In genomic region chr5:82346672-82347071, GRCm38 (mm10) we compare ENCODE assay signal across 8 mouse cellular contexts.
DNase-seq lines count a peak whose midpoint lies in the region; ATAC-seq and TF ChIP-seq lines count a peak whose summit lies in the region.

No protein-coding gene starts in this region.

- dilution Hi-C loops in CH12.LX (cut with MboI; ENCODE audit: extremely low pct_ligation_motif_present, extremely low pct_unique_long_range_greater_than_20kb, low sequenced_read_pairs), result no loop called here

- H3K4me3 ChIP-seq in CH12.LX (replicated peaks in 1 of 3; ENCODE audit: low read depth in 2 of 3, low read length in 2 of 3, poor library complexity in 1 of 3), result no peak overlapping the region
- H3K4me3 ChIP-seq in midbrain, embryonic 10.5 days, result no peak overlapping the region
- H3K4me3 ChIP-seq in testis, adult 2 months (ENCODE audit: control insufficient read depth, low read depth, low read length), result no peak overlapping the region

- no peak for TF ChIP-seq POLR2A in CH12.LX (IDR thresholded peaks at IDR 0.05; ENCODE audit: low read depth, low read length)
- TF ChIP-seq POLR2A in testis, adult 2 months (IDR thresholded peaks at IDR 0.05; ENCODE audit: control insufficient read depth, low read depth, low read length), result no peak

- no peak overlapping the region for H3K9ac ChIP-seq in CH12.LX (ENCODE audit: insufficient read depth, low read depth)

- H3K27ac ChIP-seq in CH12.LX (ENCODE audit: insufficient read depth, low read depth), result no peak overlapping the region
- H3K27ac ChIP-seq in midbrain, embryonic 10.5 days (replicated peaks), result no peak overlapping the region
- no peak overlapping the region for H3K27ac ChIP-seq in testis, adult 2 months (ENCODE audit: control insufficient read depth, insufficient read depth, low read depth, low read length)

- H3K9me3 ChIP-seq in CH12.LX (replicated peaks; ENCODE audit: low read length), result no peaks in the 10 kb centered on the region
- no peaks in the 10 kb centered on the region for H3K9me3 ChIP-seq in midbrain, embryonic 10.5 days (replicated peaks)

- peak; percentile 56 to 68 for TF ChIP-seq CTCF in CH12.LX (conservative IDR thresholded peaks at IDR 0.05 in 1 of 2, IDR thresholded peaks at IDR 0.05 in 1 of 2; ENCODE audit: low read depth in 2 of 2, low read length in 2 of 2)
- TF ChIP-seq CTCF in testis, adult 2 months (IDR thresholded peaks at IDR 0.05; ENCODE audit: control insufficient read depth, insufficient read depth, insufficient replicate concordance, low read depth, low read length), result peak; percentile 16; the same call in 1 of the 2 replicates

- peak; percentile 58 to 67; a peak in 2 of 4 replicates for ATAC-seq in hematopoietic stem cell, adult 5-6 weeks (replicated peaks in 1 of 2; ENCODE audit: insufficient read depth in 1 of 2, low FRiP score in 2 of 2, low TSS enrichment in 1 of 2, low read depth in 1 of 2, poor library complexity in 2 of 2, severe bottlenecking in 2 of 2)

- TF ChIP-seq RAD21 in CH12.LX (IDR thresholded peaks at IDR 0.05; ENCODE audit: low read depth, low read length), result peak; percentile 84

- in situ Hi-C loops in CH12.LX (cut with MboI; ENCODE audit: low pct_ligation_motif_present, low pct_unique_long_range_greater_than_20kb, low sequenced_read_pairs), result no loop called here

- no peak for TF ChIP-seq EP300 in CH12.LX (IDR thresholded peaks at IDR 0.05; ENCODE audit: low read length)

- no peak overlapping the region; the same call in 1 of the 2 replicates for H3K4me2 ChIP-seq in CH12.LX (ENCODE audit: insufficient read depth, low read depth, poor library complexity, severe bottlenecking)

- whole genome bisulfite sequencing in midbrain, embryonic 10.5 days, result 12% methylated on average over 7 of the region's 7 CpGs

- H3K36me3 ChIP-seq in CH12.LX (replicated peaks in 1 of 2; ENCODE audit: control insufficient read depth in 1 of 2, insufficient read depth in 1 of 2, low read length in 1 of 2), result no peaks in the 10 kb centered on the region
- no peaks in the 10 kb centered on the region for H3K36me3 ChIP-seq in midbrain, embryonic 10.5 days
- H3K36me3 ChIP-seq in testis, adult 2 months (ENCODE audit: control insufficient read depth, insufficient read depth, low read length), result no peaks in the 10 kb centered on the region

- H3K79me2 ChIP-seq in CH12.LX (replicated peaks; ENCODE audit: control insufficient read depth, extremely low read depth, insufficient read depth, poor library complexity, severe bottlenecking), result no peaks in the 10 kb centered on the region

- peak; percentile 81 for DNase-seq in CH12.LX (ENCODE audit: extremely low read depth)
- DNase-seq in ZHBTc4 (ENCODE audit: low read depth, low spot score), result peak; percentile 73
- peak; percentile 67 for DNase-seq in embryo, embryonic 9.5 days (ENCODE audit: extremely low spot score)
- peak; percentile 77 for DNase-seq in layer of hippocampus, adult 9-10 months (ENCODE audit: low spot score)
- DNase-seq in midbrain, embryonic 10.5 days (ENCODE audit: low spot score), result peak; percentile 54
- DNase-seq in MN1 (ENCODE audit: low spot score), result no peak

- peaks cover 0 to 8% of the 10 kb centered on the region in 2 experiments; a peak in 2 of 4 replicates for H3K4me1 ChIP-seq in CH12.LX (ENCODE audit: control insufficient read depth in 1 of 2, insufficient read depth in 2 of 2)
- 0 out of 2 replicates have a peak, but pooled peaks cover 3% of the 10 kb centered on the region for H3K4me1 ChIP-seq in midbrain, embryonic 10.5 days
- no peaks in the 10 kb centered on the region for H3K4me1 ChIP-seq in testis, adult 2 months (ENCODE audit: control insufficient read depth, insufficient read depth, low read length)

- no peaks in the 10 kb centered on the region for H3K27me3 ChIP-seq in CH12.LX (replicated peaks)
- H3K27me3 ChIP-seq in midbrain, embryonic 10.5 days (ENCODE audit: low read depth, poor library complexity, severe bottlenecking), result no peaks in the 10 kb centered on the region
- H3K27me3 ChIP-seq in testis, adult 2 months (ENCODE audit: control insufficient read depth, insufficient read depth, low read length), result no peaks in the 10 kb centered on the region

TF ChIP-seq in CH12.LX, 34 proteins besides CTCF, POLR2A, EP300 and RAD21:
- no peak for TF ChIP-seq ZNF384 (IDR thresholded peaks at IDR 0.05; ENCODE audit: low read depth, low read length)
- TF ChIP-seq ZMIZ1 (IDR thresholded peaks at IDR 0.05; ENCODE audit: low read depth, low read length), result no peak
- peak; percentile 53 for TF ChIP-seq SMC3 (IDR thresholded peaks at IDR 0.05; ENCODE audit: low read depth, low read length)
- no peak for TF ChIP-seq MAX (IDR thresholded peaks at IDR 0.05; ENCODE audit: low read length)
